Mouse (Mus musculus) lung, postnatal 0 days (tissue): ENCODE results near the gene Spib. TPM values are rescaled to one million over a fixed set of nuclear protein-coding genes. Genes with fewer than 3 reads are reported as not detected.

Experiments
- ATAC-seq: fragments of 200-750 bp; cut with Nextera tagmentation; 2 replicates; pipeline ENCODE4 v1.8.0; 2017; ENCODE audit warnings: moderate library complexity
- DNase-seq: peaks from one replicate; pipeline ENCODE4 v3.0.0-alpha.2; 2016; ENCODE audit warnings: low spot score
- H3K27ac ChIP-seq: fragments of 300-500 bp; sonication (generic); 2 replicates; pipeline ENCODE4 v1.5.1; 2014; ENCODE audit warnings: antibody characterized with exemption, mild to moderate bottlenecking, low read length, mixed read lengths
- H3K27me3 ChIP-seq: fragments of 300-500 bp; sonication (generic); replicated peaks from 2 replicates; pipeline ENCODE4 v1.6.1; 2014; ENCODE audit warnings: low read length, mixed read lengths; ENCODE audit not compliant: insufficient read depth
- H3K36me3 ChIP-seq: fragments of 300-500 bp; sonication (generic); 2 replicates; pipeline ENCODE4 v1.6.1; 2014; ENCODE audit warnings: low read length, mixed read lengths; ENCODE audit not compliant: insufficient read depth
- H3K4me1 ChIP-seq: fragments of 300-500 bp; sonication (generic); 2 replicates; pipeline ENCODE4 v1.6.1; 2014; ENCODE audit warnings: antibody characterized with exemption, low read depth, low read length, mixed read lengths; ENCODE audit not compliant: insufficient read depth
- H3K4me2 ChIP-seq: fragments of 300-500 bp; sonication (generic); replicated peaks from 2 replicates; pipeline ENCODE4 v1.6.1; 2014; ENCODE audit warnings: low read depth, mild to moderate bottlenecking, low read length, moderate library complexity, mixed read lengths
- H3K4me3 ChIP-seq: fragments of 300-500 bp; sonication (generic); 2 replicates; pipeline ENCODE4 v1.5.1; 2014; ENCODE audit warnings: low read depth, low read length
- H3K9ac ChIP-seq: fragments of 300-500 bp; sonication (generic); replicated peaks from 2 replicates; pipeline ENCODE4 v1.6.1; 2014; ENCODE audit warnings: low read depth, mild to moderate bottlenecking
- H3K9me3 ChIP-seq: fragments of 300-500 bp; sonication (generic); 2 replicates; pipeline ENCODE4 v1.6.1; 2016; ENCODE audit warnings: low read length, mixed read lengths
- CTCF ChIP-seq: IDR thresholded peaks from 2 replicates; pipeline ENCODE4 v1.5.1; 2016; ENCODE audit warnings: antibody characterized with exemption, mild to moderate bottlenecking
- EP300 ChIP-seq: IDR thresholded peaks from 2 replicates; pipeline ENCODE4 v1.6.1; 2016; ENCODE audit warnings: antibody characterized with exemption, mild to moderate bottlenecking, control low read depth
- WGBS: fragments of 180-500 bp; shearing (Covaris S2); extraction: QIAGEN DNeasy Blood & Tissue Kit; methylation state at CpG from one replicate; pipeline ENCODE4 v1.1.7; 2014; 5-methylcytosine and 5-hydroxymethylcytosine counted together
- polyA plus RNA-seq: library from polyadenylated mRNA; unstranded; fragments of >200 nt; fragmentation: Nextera tagmentation; extraction: Ambion mirVana; gene quantifications from 2 replicates; pipeline ENCODE4 v1.2.1, GENCODE M21; 2015

Gene Spib
- polyA plus RNA-seq, 1 experiment from 2014 or later = 0.72 TPM

- H3K9ac ChIP-seq = peak within 1 kb of the TSS; percentile 34; the same call in 1 of the 2 replicates
Measured at GRCm38 (mm10) chr7:44524502-44524901, 7.4 kb downstream of the Spib start, which contains the start of gene Mybpc2. Mybpc2 (minus strand) TSS chr7:44524656.

DNA sequence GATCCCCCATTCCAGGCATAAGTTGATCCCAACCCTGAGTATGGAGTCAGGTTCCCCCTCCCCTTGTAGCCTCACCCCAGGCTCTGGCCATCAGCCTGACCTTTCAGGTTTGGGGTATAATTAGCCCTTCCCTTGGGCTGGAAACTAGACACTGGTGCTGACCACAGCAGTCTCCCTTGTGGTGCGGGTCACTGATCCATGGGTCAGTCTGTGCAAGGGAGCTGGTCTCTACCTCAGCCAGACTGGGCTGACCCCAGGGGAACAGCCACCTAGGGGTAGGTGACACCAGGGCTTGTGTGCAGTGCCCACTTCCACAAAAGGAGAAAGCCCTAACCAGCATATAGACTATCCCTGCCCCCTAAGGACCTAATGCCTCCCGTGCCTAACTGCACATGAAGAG, 8.8 kb downstream of the Spib start:
- 0 out of 2 replicates have a peak, but pooled peaks cover 12% of the 10 kb centered on the region for H3K27me3 ChIP-seq

More at GRCm38 (mm10) chr7:44524502-44524901, 7.4 kb downstream of the Spib start, which contains the start of gene Mybpc2:
- Histone ChIP-seq H3K9me3 (no peaks in the 10 kb centered on the region), H3K27ac (peak within 1 kb of the TSS; percentile 77), H3K4me2 (peak within 1 kb of the TSS; percentile 51), H3K4me1 (0 out of 2 replicates have a peak, but pooled peaks cover 3% of the 10 kb centered on the region), H3K4me3 (peak within 1 kb of the TSS; percentile 16), H3K36me3 (no peaks in the 10 kb centered on the region), H3K27me3 (0 out of 2 replicates have a peak, but pooled peaks cover 12% of the 10 kb centered on the region)
- TF ChIP-seq CTCF = no peak
- no peak for TF ChIP-seq EP300
- DNase-seq (peak; percentile 56), ATAC-seq (no peak)
- WGBS = 29% methylated on average over 12 of the region's 12 CpGs

GRCm38 (mm10) chr7:44521710-44522109, 10.2 kb downstream of the Spib start:
- Histone ChIP-seq H3K27me3 (0 out of 2 replicates have a peak, but pooled peaks cover 12% of the 10 kb centered on the region), H3K9ac (no peak overlapping the region)
- ATAC-seq = peak; percentile 54

More for the DNA sequence above, 8.8 kb downstream of the Spib start:
- H3K27ac ChIP-seq = no peak overlapping the region
- no peak overlapping the region for H3K4me3 ChIP-seq
- H3K36me3 ChIP-seq = no peaks in the 10 kb centered on the region
- H3K9ac ChIP-seq = no peak overlapping the region
- H3K4me1 ChIP-seq = 0 out of 2 replicates have a peak, but pooled peaks cover 3% of the 10 kb centered on the region
- no peaks in the 10 kb centered on the region for H3K9me3 ChIP-seq
- no peak for ATAC-seq
- DNase-seq = no peak
- no peak overlapping the region for H3K4me2 ChIP-seq
- 68% methylated on average over 2 of the region's 2 CpGs for WGBS
- TF ChIP-seq CTCF (no peak), EP300 (no peak)

DNA sequence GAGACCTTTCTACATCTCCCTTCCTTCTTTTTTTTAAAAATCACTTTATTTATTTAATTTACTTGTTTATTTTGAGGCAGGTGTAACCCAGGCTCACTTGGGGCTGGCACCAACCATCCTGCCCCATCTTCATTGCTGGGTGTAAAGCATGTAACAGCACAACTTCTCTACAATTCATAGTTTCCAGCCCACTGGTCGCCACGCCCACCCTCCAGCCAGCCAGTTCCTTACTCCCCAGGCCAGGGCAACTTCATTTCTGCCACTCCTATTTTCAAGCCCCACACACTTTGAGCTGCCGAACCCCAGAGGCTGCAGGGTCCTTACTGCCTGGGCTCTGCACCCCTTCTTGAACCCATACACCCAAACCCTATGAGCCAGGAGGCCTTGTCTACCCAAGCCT, 10.9 kb downstream of the Spib start:
- Histone ChIP-seq H3K9me3 (no peaks in the 10 kb centered on the region), H3K27ac (no peak overlapping the region), H3K36me3 (no peaks in the 10 kb centered on the region), H3K4me1 (0 out of 2 replicates have a peak, but pooled peaks cover 3% of the 10 kb centered on the region), H3K27me3 (0 out of 2 replicates have a peak, but pooled peaks cover 12% of the 10 kb centered on the region), H3K4me3 (no peak overlapping the region), H3K9ac (no peak overlapping the region), H3K4me2 (no peak overlapping the region)
- no peak for ATAC-seq
- WGBS = 66% methylated on average over 3 of the region's 3 CpGs
- TF ChIP-seq CTCF = no peak
- TF ChIP-seq EP300 = no peak
- no peak for DNase-seq

More at GRCm38 (mm10) chr7:44521710-44522109, 10.2 kb downstream of the Spib start:
- 4% methylated on average over 20 of the region's 20 CpGs for WGBS
- H3K27ac ChIP-seq = no peak overlapping the region
- peak; percentile 72 for DNase-seq
- TF ChIP-seq EP300 (no peak), CTCF (peak; percentile 84)
- 0 out of 2 replicates have a peak, but pooled peaks cover 3% of the 10 kb centered on the region for H3K4me1 ChIP-seq
- peak overlapping the region; percentile 3; the same call in 1 of the 2 replicates for H3K4me3 ChIP-seq
- H3K9me3 ChIP-seq = no peaks in the 10 kb centered on the region
- peak overlapping the region; percentile 32; the same call in 1 of the 2 replicates for H3K4me2 ChIP-seq
- H3K36me3 ChIP-seq = no peaks in the 10 kb centered on the region

GRCm38 (mm10) chr7:44519240-44519913, 12.5 kb downstream of the Spib start:
- H3K9ac ChIP-seq = no peak overlapping the region
- ATAC-seq = no peak
- no peaks in the 10 kb centered on the region for H3K36me3 ChIP-seq
- TF ChIP-seq CTCF (peak; percentile 29; the same call in 1 of the 2 replicates), EP300 (no peak)
- 0 out of 2 replicates have a peak, but pooled peaks cover 3% of the 10 kb centered on the region for H3K4me1 ChIP-seq
- WGBS = 61% methylated on average over 9 of the region's 9 CpGs
- H3K27me3 ChIP-seq = 0 out of 2 replicates have a peak, but pooled peaks cover 8% of the 10 kb centered on the region
- H3K4me3 ChIP-seq = no peak overlapping the region
- no peak overlapping the region for H3K4me2 ChIP-seq
- no peaks in the 10 kb centered on the region for H3K9me3 ChIP-seq
- H3K27ac ChIP-seq = no peak overlapping the region
- no peak for DNase-seq

DNA sequence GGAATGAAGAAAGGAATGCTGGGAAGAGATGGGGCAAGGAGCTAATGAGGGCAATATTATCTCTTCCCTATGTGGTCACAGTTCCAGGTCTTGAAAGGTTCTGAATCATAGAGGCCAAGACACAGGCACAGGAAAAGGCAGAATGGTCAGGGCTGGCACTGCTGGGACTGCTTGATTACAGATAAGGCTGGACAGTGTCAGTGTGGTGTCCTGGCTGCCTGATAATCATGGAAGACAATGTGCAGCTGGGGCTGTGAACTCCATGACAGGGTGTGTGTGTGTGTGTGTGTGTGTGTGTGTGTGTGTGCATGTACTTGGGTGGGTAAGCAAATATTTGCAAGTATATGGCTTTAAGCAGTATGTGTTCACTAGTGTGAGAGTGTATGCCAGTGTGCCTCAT, 24.4 kb downstream of the Spib start:
- ATAC-seq = no peak
- DNase-seq = no peak
- Histone ChIP-seq H3K9ac (no peak overlapping the region), H3K9me3 (no peaks in the 10 kb centered on the region), H3K27ac (no peak overlapping the region), H3K4me3 (no peak overlapping the region), H3K4me2 (no peak overlapping the region), H3K27me3 (no peaks in the 10 kb centered on the region), H3K36me3 (no peaks in the 10 kb centered on the region), H3K4me1 (no peaks in the 10 kb centered on the region)
- no peak for TF ChIP-seq CTCF
- no peak for TF ChIP-seq EP300
